Mouse (Mus musculus) myocyte (in vitro differentiated cells): ENCODE results near the gene Ddah1. TPM values are rescaled to one million over a fixed set of nuclear protein-coding genes. Genes with fewer than 3 reads are reported as not detected.
"Not testable (repeated sequence)": the region's sequence is repeated elsewhere in the genome, so short reads cannot be mapped to it uniquely, and the experiment has no call there.

Source experiments
- H3K27me3 ChIP-seq: one replicate; pipeline ENCODE4 v1.6.1; 2011; ENCODE audit not compliant: control insufficient read depth, insufficient read depth, insufficient read length
- H3K36me3 ChIP-seq: one replicate; pipeline ENCODE4 v1.6.1; 2011; ENCODE audit not compliant: control insufficient read depth, insufficient read depth
- H3K4me2 ChIP-seq: one replicate; pipeline ENCODE4 v1.6.1; 2011; ENCODE audit warnings: low read depth, control low read depth
- H3K4me3 ChIP-seq: one replicate; pipeline ENCODE4 v1.5.1; 2011; ENCODE audit warnings: mild to moderate bottlenecking, control low read depth, moderate library complexity
- H3K79me2 ChIP-seq: one replicate; pipeline ENCODE4 v1.6.1; 2011; ENCODE audit not compliant: control insufficient read depth, insufficient read depth
- H3ac ChIP-seq: one replicate; pipeline ENCODE4 v1.6.1; 2011; ENCODE audit not compliant: control insufficient read depth, insufficient read length
- CEBPB ChIP-seq: IDR thresholded peaks from 2 replicates; pipeline ENCODE4 v1.6.1; 2011; ENCODE audit warnings: mild to moderate bottlenecking, moderate library complexity; ENCODE audit not compliant: poor library complexity, insufficient read depth, severe bottlenecking
- E2F4 ChIP-seq: IDR thresholded peaks from one replicate; pipeline ENCODE4 v1.6.1; 2011; ENCODE audit warnings: mild to moderate bottlenecking, control low read depth, moderate library complexity; ENCODE audit not compliant: insufficient read depth
- MAX ChIP-seq: IDR thresholded peaks from one replicate; pipeline ENCODE4 v1.6.1; 2011; ENCODE audit warnings: low read depth, mild to moderate bottlenecking, control low read depth
- MYOD1 ChIP-seq, 3 experiments: IDR thresholded peaks; one replicate each; pipeline ENCODE4 v1.6.1; 2011; ENCODE audit warnings: control low read depth in 2 of 3, low read depth in 2 of 3, mild to moderate bottlenecking in 2 of 3, moderate library complexity in 1 of 3; ENCODE audit not compliant: insufficient read length in 2 of 3, control insufficient read depth in 1 of 3
- MYOG ChIP-seq, 3 experiments: IDR thresholded peaks; one replicate each; pipeline ENCODE4 v1.6.1; 2011; ENCODE audit warnings: control low read depth in 2 of 3, low read depth in 2 of 3, mild to moderate bottlenecking in 2 of 3; ENCODE audit not compliant: insufficient read length in 2 of 3, control insufficient read depth in 1 of 3, insufficient read depth in 1 of 3
- POLR2A ChIP-seq: IDR thresholded peaks from one replicate; pipeline ENCODE4 v1.6.1; 2011; ENCODE audit warnings: low read depth, mild to moderate bottlenecking, control low read depth, moderate library complexity; ENCODE audit not compliant: insufficient read length
- POLR2AphosphoS2 ChIP-seq: IDR thresholded peaks from one replicate; pipeline ENCODE4 v1.6.1; 2011; ENCODE audit warnings: low read depth, control low read depth; ENCODE audit not compliant: insufficient read length
- REST ChIP-seq: IDR thresholded peaks from one replicate; pipeline ENCODE4 v1.6.1; 2011; ENCODE audit warnings: mild to moderate bottlenecking, control low read depth, moderate library complexity; ENCODE audit not compliant: insufficient read depth, insufficient read length
- SRF ChIP-seq: IDR thresholded peaks from one replicate; pipeline ENCODE4 v1.6.1; 2011; ENCODE audit warnings: low read depth; ENCODE audit not compliant: control insufficient read depth, insufficient read length
- TCF12 ChIP-seq: IDR thresholded peaks from one replicate; pipeline ENCODE4 v1.6.1; 2011; ENCODE audit warnings: mild to moderate bottlenecking, control low read depth; ENCODE audit not compliant: poor library complexity, insufficient read depth, severe bottlenecking
- TCF3 ChIP-seq: IDR thresholded peaks from one replicate; pipeline ENCODE4 v1.6.1; 2011; ENCODE audit warnings: low read depth, control low read depth; ENCODE audit not compliant: insufficient read length
- USF1 ChIP-seq: IDR thresholded peaks from one replicate; pipeline ENCODE4 v1.6.1; 2011; ENCODE audit warnings: low read depth, mild to moderate bottlenecking, control low read depth, moderate library complexity
- polyA plus RNA-seq: library from polyadenylated mRNA; unstranded; fragments of >200 nt; fragmentation: generic; extraction: Trizol; gene quantifications from one replicate; pipeline ENCODE4 v1.2.1, GENCODE M21; 2012; ENCODE audit warnings: missing spikeins

The Ddah1 gene
- polyA plus RNA-seq, 1 experiment = 7.4 TPM

GRCm38 (mm10) chr3:145904850-145905776, 146.6 kb downstream of the Ddah1 start:
- TF ChIP-seq TCF3 = no peak
- TF ChIP-seq MYOD1 (IDR thresholded peaks at IDR 0.05; ENCODE audit: control insufficient read depth in 1 of 3, insufficient read length in 2 of 3, low read depth in 2 of 3) = no peak
- no peak for TF ChIP-seq POLR2AphosphoS2
- no peak for TF ChIP-seq USF1
- TF ChIP-seq TCF12 = no peak
- no peak for TF ChIP-seq POLR2A
- no peak for TF ChIP-seq E2F4
- TF ChIP-seq SRF = no peak
- TF ChIP-seq MYOG (IDR thresholded peaks at IDR 0.05; ENCODE audit: control insufficient read depth in 1 of 3, insufficient read depth in 1 of 3, insufficient read length in 2 of 3, low read depth in 2 of 3) = no peak
- Histone ChIP-seq H3K79me2 (no peaks in the 10 kb centered on the region), H3K4me2 (no peak overlapping the region), H3K27me3 (no peaks in the 10 kb centered on the region), H3K36me3 (no peaks in the 10 kb centered on the region), H3K4me3 (no peak overlapping the region), H3ac (no peak overlapping the region)

DNA sequence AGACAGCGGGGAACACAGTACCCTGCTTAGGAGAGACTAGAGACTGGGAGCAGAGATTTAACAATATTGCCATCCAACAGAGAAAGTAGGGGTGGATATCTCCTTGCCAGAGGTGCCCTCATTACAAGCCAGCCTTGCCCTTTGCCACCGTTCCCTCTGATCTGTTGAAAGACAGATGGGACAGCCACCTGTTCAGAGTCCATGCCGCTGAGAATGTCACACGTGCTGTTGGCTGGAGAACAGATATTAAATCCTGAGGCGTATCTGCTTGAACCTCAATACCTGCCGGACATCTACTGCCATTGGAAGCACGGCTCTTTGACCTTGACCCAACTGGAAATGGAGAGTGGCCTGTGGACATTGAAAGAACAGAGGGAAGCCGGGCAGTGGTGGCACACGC, 148.1 kb downstream of the Ddah1 start:
- H3K36me3 ChIP-seq = no peaks in the 10 kb centered on the region
- H3K4me3 ChIP-seq = no peak overlapping the region
- H3K4me2 ChIP-seq = no peak overlapping the region
- H3K27me3 ChIP-seq = no peaks in the 10 kb centered on the region
- H3K79me2 ChIP-seq = no peaks in the 10 kb centered on the region
- TF ChIP-seq REST = no peak
- peak in 1 of 3 experiments; percentile 15 for TF ChIP-seq MYOD1 (IDR thresholded peaks at IDR 0.05; ENCODE audit: control insufficient read depth in 1 of 3, insufficient read length in 2 of 3, low read depth in 2 of 3)
- no peak overlapping the region for H3ac ChIP-seq

DNA sequence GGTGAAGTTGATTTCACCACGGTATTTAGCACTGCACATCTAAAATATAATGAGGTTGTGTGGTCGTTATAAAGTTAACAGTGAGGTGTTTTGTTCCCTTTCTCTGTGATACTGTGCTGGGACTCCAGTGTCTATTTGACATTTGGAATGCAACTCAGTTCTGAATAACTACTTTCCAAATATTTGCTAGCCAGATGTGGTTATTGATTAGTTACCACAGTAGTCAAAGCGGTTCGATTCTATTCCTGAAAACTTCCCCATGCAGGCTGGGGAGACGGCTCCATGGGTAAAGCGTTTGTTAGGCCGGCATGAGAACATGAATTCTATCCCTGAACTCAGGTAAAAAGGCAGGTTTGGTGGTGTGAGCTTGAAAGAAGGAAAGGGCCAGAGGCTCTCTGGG, 154.0 kb downstream of the Ddah1 start:
- Histone ChIP-seq H3ac (no peak overlapping the region), H3K4me2 (no peak overlapping the region), H3K4me3 (no peak overlapping the region), H3K36me3 (no peaks in the 10 kb centered on the region), H3K79me2 (no peaks in the 10 kb centered on the region), H3K27me3 (no peaks in the 10 kb centered on the region)
- TF ChIP-seq USF1 (no peak), TCF3 (no peak), POLR2A (no peak), MYOD1 (IDR thresholded peaks at IDR 0.05; ENCODE audit: control insufficient read depth in 1 of 3, insufficient read length in 2 of 3, low read depth in 2 of 3) (no peak), MYOG (IDR thresholded peaks at IDR 0.05; ENCODE audit: control insufficient read depth in 1 of 3, insufficient read depth in 1 of 3, insufficient read length in 2 of 3, low read depth in 2 of 3) (no peak), MAX (no peak), E2F4 (no peak), SRF (no peak), CEBPB (no peak), TCF12 (no peak), POLR2AphosphoS2 (no peak), REST (no peak)

DNA sequence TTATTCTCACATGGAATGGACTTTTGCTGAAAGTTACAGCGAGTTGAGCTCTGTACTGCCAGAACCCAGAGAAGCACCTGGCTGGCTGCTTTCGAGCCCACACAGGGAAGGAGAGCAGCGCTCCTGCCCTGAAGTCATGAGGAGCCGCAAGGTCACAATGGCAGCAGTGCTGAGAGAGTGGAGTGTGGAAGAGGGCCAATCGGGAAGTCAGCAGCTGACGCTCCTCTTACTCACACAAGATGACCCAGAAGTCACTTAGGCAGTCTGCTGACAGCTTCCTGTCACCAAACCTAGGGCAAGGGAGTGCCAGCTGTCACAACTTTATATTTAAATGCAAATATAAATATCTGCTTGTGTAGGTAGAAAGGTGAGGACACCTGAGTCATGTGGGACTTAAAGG, 154.8 kb downstream of the Ddah1 start:
- TF ChIP-seq REST = no peak
- TF ChIP-seq MYOD1 (IDR thresholded peaks at IDR 0.05; ENCODE audit: control insufficient read depth in 1 of 3, insufficient read length in 2 of 3, low read depth in 2 of 3) = peak in 1 of 3 experiments; percentile 60
- Histone ChIP-seq H3K4me3 (no peak overlapping the region), H3K36me3 (no peaks in the 10 kb centered on the region), H3K27me3 (no peaks in the 10 kb centered on the region), H3K79me2 (no peaks in the 10 kb centered on the region), H3ac (no peak overlapping the region), H3K4me2 (no peak overlapping the region)

- not testable (repeated sequence) for H3K4me2 ChIP-seq, H3K79me2 ChIP-seq, H3ac ChIP-seq, H3K27me3 ChIP-seq, H3K36me3 ChIP-seq, H3K4me3 ChIP-seq
Measured at GRCm38 (mm10) chr3:145913942-145914341, 155.5 kb downstream of the Ddah1 start.

DNA sequence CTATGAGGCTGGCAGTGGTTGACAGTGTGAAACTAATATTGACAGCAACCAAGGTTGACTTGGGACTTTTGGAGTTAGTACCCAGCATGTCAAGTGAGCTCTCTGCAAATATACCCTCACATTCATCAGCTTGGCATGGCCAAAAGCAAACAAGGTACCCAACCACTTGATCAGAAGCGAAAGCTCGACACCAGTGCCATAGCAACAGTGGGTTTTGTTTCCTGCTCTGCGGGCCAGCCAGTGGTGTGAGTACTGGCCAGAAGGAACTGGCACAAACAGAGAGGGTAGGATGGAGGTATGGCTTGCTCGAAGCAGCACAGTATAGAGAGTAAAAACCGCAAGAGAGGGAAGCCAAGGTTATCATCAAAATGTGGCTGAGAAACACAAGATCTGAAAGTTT, 157.9 kb downstream of the Ddah1 start:
- no peak overlapping the region for H3ac ChIP-seq
- no peaks in the 10 kb centered on the region for H3K36me3 ChIP-seq
- TF ChIP-seq SRF (no peak), TCF12 (no peak), USF1 (no peak), POLR2A (no peak), REST (no peak), CEBPB (no peak), E2F4 (no peak), MYOG (IDR thresholded peaks at IDR 0.05; ENCODE audit: control insufficient read depth in 1 of 3, insufficient read depth in 1 of 3, insufficient read length in 2 of 3, low read depth in 2 of 3) (no peak), POLR2AphosphoS2 (no peak)
- H3K4me2 ChIP-seq = no peak overlapping the region
- no peaks in the 10 kb centered on the region for H3K27me3 ChIP-seq
- no peaks in the 10 kb centered on the region for H3K79me2 ChIP-seq
- no peak overlapping the region for H3K4me3 ChIP-seq
